Mouse (Mus musculus): ENCODE results near the gene Hap1.

GRCm38 (mm10) chr11:100298274-100299036, 57.5 kb downstream of the Hap1 start:
- no peak for TF ChIP-seq E2F4 (IDR thresholded peaks at IDR 0.05; ENCODE audit: insufficient read depth)
- TF ChIP-seq POLR2A (IDR thresholded peaks at IDR 0.05; ENCODE audit: insufficient read length, low read depth): no peak
- TF ChIP-seq MYOD1 (IDR thresholded peaks at IDR 0.05; ENCODE audit: control insufficient read depth in 1 of 3, insufficient read length in 2 of 3, low read depth in 2 of 3): no peak
- no peak for TF ChIP-seq SRF (IDR thresholded peaks at IDR 0.05; ENCODE audit: control insufficient read depth, insufficient read length, low read depth)
- no peak for TF ChIP-seq TCF3 (IDR thresholded peaks at IDR 0.05; ENCODE audit: insufficient read length, low read depth)
- TF ChIP-seq USF1 (IDR thresholded peaks at IDR 0.05; ENCODE audit: low read depth): no peak
- no peak for TF ChIP-seq MAX (IDR thresholded peaks at IDR 0.05; ENCODE audit: low read depth)
- no peak for TF ChIP-seq MYOG (IDR thresholded peaks at IDR 0.05; ENCODE audit: control insufficient read depth in 1 of 3, insufficient read depth in 1 of 3, insufficient read length in 2 of 3, low read depth in 2 of 3)
- TF ChIP-seq POLR2AphosphoS2 (IDR thresholded peaks at IDR 0.05; ENCODE audit: insufficient read length, low read depth): no peak
- no peak for TF ChIP-seq TCF12 (IDR thresholded peaks at IDR 0.05; ENCODE audit: insufficient read depth, poor library complexity, severe bottlenecking)
- no peak for TF ChIP-seq CEBPB (IDR thresholded peaks at IDR 0.05; ENCODE audit: insufficient read depth, poor library complexity, severe bottlenecking)
- no peak for TF ChIP-seq REST (IDR thresholded peaks at IDR 0.05; ENCODE audit: insufficient read depth, insufficient read length)
